Mouse (Mus musculus): Measurements from ENCODE around the gene Adgrb3. TPM values are rescaled to one million over a fixed set of nuclear protein-coding genes. Genes with fewer than 3 reads are reported as not detected.
"Not testable (repeated sequence)": the region's sequence is repeated elsewhere in the genome, so short reads cannot be mapped to it uniquely, and the experiment has no call there.

Adgrb3 gene
- total RNA-seq, 2 experiments from 2014 or later, result not detected

DNA sequence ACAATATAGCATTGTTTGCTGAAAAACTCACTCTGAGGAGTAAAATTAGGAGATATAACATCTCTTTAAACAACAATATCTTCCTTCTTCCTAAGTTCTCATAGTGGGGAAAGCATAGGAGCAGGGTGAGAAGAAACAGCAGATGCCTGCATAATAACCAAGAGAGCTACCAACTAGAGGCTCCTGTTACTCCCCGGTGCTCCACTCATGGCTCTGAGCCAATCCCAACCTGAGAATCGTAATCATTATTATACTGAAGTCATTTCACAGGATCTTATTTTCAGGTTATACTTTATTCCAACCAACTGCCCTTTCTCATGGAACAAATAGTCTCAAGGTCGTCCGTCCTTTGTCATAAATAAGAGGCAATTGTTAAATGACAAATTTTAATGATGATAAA lies 75.0 kb downstream of the Adgrb3 start:
- ATAC-seq (replicated peaks; ENCODE audit: poor library complexity, severe bottlenecking), result no peak

DNA sequence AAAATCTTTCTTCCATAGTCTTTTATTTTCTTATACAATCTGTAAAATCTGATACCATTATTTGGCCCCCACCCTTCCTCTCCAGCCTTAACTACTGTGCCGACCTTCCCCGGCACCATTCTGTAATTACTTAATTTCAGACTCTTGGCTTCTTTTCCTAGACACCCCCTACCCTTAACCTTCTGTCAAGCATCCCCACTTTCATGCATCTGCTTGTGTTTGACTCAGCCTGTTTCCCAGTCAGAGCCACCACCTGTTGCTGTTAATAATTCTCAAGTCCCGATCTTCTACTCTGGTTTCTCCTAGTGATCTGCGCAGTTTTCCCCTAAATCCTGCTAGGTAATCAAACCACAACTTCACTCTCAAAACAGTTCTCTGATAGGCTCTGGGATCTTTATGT lies 83.9 kb downstream of the Adgrb3 start:
- ATAC-seq (replicated peaks; ENCODE audit: poor library complexity, severe bottlenecking), result no peak

DNA sequence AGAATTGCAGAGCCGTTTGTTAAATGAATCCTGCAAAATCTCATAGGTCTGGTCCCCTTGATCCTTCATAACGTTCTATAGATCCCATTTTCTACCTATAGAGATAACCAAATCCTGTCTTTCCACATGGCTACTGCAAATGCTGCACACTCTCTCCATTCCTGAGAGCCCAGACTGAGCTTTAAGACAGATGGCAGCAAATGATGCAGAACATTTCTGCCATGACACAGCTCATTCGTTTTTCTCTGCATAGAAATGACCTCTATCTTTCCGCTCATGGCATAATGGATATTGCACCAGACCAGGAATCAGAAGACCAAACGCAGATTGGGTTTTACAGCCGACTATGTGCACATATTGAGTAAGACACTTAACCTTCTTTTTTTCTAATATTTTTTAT lies 84.8 kb downstream of the Adgrb3 start:
- no peak for ATAC-seq (replicated peaks; ENCODE audit: poor library complexity, severe bottlenecking)

DNA sequence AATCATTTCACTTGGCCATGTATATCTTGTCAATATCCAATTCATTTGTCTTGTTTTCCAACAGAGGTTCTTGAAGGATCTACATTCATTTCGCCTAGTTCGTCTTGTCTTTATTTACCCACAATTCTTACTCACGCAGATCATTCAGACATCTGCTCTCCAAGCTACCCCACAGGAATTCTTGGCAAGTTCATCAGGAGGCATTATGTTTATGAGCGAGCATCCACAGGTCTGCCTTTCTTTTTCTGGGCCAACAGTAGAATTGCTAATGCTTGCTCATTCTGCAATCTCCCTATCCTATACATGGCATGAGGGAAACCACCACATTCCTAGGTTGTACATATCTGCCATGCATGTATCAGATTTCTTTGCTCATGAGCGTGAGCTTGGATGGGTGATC lies 99.7 kb downstream of the Adgrb3 start:
- no peak for ATAC-seq (replicated peaks; ENCODE audit: poor library complexity, severe bottlenecking)

DNA sequence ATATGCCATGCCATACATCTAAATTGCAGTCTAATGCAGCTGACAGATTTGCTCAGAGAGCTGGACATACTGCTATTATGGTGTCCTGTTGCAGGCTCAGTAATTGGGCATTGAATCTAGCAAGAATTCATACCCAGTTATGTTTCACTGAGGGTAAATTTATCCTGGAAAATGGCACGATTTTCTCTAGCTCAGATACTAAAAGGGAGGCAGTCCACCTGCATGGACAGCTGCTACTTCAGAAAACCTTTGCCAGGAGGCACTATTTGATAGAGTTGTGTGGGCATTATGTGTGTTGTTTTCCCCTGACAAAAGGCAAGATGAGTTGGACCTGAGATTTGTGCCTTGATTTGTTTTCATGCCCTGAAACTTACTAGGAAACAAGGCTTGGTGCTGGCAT lies 118.0 kb downstream of the Adgrb3 start:
- ATAC-seq (replicated peaks; ENCODE audit: poor library complexity, severe bottlenecking), result no peak

DNA sequence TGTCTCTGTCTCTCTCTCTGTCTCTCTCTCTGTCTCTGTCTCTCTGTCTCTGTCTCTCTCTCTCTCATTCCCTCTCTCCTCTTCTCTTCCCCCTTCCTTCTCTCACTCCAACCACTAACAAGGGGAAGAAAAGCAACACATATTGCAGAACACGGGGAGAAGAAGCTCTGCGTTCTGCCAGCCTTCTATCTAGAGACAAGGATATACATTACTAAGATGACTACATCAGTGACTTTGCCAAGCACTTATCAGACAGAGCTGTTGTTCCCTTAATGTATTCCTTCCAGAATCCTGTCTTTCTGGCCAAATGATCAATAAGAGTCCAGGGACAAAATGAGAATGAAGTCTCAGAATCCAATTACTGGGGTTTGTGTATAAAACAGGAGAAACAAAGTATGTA lies 123.2 kb downstream of the Adgrb3 start:
- no peak for ATAC-seq (replicated peaks; ENCODE audit: poor library complexity, severe bottlenecking)

DNA sequence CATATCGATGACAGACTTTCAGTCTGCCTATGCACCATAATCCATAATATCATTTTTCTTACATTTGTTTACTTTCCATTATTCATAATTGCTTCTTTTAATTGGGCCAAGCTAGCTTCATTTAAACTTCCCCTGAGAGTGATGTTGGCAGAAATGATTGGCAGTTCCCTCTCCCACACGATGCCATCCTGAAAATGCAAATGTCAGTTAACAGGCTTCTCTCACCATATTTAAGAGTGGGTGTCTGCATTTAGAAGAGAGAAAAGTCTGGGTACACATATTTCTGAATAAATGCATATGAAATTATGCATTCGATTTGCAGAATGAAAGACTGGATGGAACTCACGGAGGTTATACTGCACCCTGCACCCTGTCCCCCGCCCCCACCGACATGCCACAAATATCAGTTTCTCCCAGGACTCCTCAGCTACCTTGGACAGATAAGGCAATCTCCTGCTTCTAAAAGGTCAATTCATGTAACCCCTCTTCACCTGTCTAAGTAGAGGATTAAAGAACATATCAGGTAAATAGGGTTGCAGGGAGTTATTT lies 130.7 kb downstream of the Adgrb3 start:
- no peak for ATAC-seq (replicated peaks; ENCODE audit: poor library complexity, severe bottlenecking)

DNA sequence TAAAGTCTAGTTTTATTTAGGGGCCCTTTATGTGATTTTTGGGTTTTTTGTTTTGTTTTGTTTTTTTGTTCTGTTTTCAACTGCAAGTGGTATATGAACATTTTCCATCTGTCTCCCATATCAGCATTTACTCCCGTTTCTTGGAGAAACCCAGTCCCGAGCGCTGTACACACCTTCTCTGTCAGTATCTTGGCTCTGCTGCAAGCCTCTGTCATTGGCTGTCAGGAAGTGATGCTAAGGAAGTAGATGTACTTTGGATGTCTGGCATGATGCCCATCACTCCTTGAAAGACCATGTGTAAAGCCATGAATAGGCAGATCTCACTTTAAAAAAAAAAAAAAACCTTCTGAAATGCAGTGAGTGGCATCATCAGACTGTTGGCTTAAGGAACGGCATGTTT lies 132.3 kb downstream of the Adgrb3 start:
- ATAC-seq (replicated peaks; ENCODE audit: poor library complexity, severe bottlenecking), result no peak

DNA sequence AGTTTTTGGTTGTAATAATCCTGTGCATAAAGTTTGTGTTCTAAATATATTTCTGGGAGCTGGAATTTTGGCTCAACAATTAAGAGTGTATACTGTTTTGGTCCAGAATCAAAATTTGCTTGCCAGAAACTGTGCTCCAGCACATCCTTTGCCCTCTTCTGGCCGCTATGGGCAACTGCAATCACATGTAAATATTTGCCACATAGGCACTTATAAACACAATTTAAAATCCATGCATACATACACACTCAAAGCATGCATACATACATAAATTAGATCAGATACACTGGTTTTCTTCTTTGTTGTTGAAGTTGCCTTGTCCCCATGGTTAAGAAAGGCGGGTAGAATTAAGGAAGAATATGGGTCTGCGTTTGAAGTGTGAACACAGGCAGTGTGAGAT lies 132.7 kb downstream of the Adgrb3 start:
- ATAC-seq (replicated peaks; ENCODE audit: poor library complexity, severe bottlenecking), result no peak

DNA sequence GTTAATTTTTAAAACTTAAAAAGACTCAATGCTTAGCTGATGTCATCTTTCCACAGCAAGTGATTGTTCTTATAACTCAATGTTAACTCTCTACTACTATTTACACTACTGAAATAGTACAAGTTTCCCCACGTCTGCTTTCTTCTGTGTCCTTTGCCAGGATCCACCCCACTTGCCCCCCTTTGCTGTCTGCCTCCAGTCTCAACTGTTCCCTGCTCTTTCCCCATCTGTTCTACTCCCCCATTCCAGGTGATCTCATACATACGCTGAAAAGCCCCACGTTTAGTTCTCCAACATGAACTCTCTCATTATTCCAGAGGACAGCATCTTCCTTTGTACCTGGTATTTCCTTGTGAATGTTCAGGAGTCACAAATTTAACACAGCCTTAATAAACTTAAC lies 147.4 kb downstream of the Adgrb3 start:
- no peak for ATAC-seq (replicated peaks; ENCODE audit: poor library complexity, severe bottlenecking)

DNA sequence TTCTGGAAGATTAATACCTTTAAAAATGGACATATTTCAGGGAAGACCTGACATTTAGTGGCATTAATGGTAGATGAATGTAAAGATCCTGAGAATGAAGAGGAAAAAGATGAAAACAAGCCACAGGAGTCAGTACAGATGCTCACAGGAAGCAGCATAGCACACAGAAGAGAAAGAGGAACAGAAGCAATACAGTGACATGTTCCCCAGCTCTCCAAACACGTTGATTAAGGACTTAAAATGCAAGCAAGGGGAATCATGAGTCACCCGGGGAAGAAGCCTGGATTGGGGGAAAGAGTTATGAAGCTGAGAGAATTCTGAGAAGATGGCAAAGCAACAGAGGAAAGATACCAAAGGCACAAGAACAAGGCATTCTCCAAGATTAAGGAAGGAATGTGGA lies 149.9 kb downstream of the Adgrb3 start:
- ATAC-seq (replicated peaks; ENCODE audit: poor library complexity, severe bottlenecking), result no peak

DNA sequence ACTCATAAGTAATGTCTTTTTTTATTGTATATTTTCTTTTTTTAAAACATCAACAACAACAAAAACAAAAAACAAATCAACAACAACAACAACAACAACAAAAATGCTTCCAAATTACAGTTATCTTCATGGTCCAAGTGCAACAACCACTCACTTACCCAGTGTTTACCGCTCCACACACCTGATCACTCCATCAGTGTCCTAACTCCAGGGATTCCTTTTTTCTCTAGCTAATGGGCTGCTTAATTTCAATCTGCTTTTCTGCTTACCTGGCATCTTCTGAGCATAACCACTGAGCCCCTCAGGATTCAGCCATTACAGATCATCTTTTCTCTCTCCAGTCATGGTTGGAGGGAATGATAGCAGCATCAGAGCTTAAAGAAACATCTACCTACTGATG lies 176.8 kb downstream of the Adgrb3 start:
- ATAC-seq (replicated peaks; ENCODE audit: poor library complexity, severe bottlenecking), result no peak

DNA sequence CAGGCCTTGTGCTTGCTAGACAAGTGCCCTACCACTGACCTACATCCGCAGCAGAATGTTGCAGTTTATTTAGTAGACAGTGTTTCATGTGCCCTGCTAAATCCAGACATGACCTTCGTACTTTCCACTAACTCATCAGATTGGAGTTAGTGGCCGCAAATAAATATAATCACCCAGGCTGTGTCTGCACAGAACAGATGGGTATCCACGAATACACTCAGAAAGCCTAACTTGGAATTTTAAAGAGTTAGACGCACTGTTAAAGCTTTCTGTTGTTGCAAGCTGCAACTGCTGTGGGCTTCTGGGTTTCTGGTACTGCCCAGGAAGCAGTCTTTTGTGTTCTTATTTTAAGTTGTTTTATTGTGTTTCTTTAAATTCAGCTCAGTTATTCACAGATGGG lies 185.3 kb downstream of the Adgrb3 start:
- no peak for ATAC-seq (replicated peaks; ENCODE audit: poor library complexity, severe bottlenecking)

DNA sequence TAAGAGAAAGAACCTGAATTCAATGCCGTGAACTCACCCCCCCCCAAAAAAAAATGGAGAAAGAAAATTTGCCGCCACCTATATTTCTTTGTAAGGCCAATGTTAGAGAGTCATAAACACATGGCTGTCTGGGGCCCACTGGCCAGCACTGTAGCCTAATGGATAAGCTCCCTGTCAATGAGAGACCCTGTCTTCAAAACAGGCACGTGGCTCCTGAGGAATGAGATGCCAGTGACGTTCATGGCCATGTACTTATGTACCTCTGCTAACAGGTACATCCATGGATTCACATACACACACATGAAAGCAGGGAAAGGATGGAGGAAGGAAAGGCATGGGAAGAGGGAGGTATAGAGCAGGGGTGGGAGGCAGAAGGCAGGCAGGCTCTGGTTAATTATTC lies 208.0 kb downstream of the Adgrb3 start:
- no peak for ATAC-seq (replicated peaks; ENCODE audit: poor library complexity, severe bottlenecking)

DNA sequence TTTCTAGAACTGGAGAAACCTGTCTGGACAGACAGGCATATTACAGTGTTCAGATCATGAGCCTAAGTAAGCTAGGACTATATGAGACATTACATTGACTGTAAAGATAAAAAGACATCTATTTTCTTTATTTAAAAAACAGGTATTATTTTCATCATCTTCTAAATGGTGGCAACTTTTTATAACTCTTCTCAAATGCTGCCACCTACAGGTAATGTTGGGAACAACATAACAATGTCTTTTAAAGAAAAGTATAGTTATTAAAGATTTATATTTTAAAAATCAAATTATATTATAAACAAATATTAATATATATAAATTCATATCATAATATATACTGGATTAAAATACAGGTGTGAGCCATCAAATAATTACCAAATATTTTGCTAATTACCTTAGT lies 212.6 kb downstream of the Adgrb3 start:
- ATAC-seq (replicated peaks; ENCODE audit: poor library complexity, severe bottlenecking), result no peak

DNA sequence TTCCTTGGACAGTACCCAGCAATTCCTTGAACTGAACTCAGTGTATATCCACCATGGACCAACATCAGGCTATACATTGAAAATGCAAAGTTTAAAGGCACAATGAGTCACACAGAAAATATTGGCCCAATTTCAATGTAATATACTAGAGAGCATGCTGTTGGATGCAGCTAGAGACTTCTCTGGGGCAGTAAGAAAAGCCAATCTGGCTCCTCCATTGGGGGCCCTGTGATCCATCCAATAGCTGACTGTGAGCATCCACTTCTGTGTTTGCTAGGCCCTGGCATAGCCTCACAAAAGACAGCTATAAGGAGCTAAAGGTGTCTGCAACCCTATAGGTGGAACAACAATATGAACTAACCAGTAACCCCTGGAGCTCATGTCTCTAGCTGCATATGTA lies 218.7 kb downstream of the Adgrb3 start:
- not testable (repeated sequence) for ATAC-seq (replicated peaks; ENCODE audit: poor library complexity, severe bottlenecking)

DNA sequence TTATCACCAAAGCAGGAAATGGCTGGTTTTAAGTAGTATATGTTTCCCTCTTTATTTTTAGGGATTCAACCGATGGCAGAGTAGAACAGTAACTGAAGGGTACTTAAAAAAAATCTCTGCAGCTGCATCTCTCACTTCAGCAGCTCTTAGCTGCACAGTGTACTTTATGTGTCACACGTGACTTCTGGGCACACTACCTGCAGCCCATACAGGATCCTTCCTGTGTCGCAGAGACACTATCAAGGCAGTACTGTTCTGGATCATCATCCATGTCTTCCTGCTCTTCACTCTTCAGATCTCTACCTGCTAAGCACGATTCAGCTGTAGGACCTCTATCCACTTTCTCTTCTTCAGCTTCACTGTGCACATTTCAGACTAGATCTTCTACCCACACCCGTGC lies 230.6 kb downstream of the Adgrb3 start:
- ATAC-seq (replicated peaks; ENCODE audit: poor library complexity, severe bottlenecking), result no peak

DNA sequence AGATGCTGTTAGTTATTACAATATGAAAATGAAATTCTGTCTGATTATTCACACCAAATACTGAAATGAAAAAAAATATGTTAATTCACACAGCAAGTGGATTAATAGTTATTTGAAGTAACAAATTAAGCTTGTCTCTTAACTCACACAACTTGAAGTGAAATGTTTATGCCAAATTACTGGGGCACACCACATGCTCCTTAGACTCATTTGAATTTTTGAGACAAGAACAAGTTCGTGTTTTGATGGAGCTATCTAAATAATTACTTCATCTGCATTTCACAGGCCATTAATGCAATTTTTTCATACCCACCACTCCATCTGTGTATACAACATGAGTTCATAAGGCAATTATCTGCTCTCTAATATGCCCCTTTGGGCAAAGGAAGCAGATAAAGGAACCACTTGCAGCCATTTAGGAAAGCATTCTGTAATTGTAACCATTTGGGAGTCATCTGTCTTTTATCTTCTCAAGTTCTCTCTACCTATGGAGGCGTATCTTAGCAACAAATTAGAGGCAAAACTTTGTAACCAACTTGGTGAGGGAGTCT lies 240.9 kb downstream of the Adgrb3 start:
- ATAC-seq (replicated peaks; ENCODE audit: poor library complexity, severe bottlenecking), result no peak

DNA sequence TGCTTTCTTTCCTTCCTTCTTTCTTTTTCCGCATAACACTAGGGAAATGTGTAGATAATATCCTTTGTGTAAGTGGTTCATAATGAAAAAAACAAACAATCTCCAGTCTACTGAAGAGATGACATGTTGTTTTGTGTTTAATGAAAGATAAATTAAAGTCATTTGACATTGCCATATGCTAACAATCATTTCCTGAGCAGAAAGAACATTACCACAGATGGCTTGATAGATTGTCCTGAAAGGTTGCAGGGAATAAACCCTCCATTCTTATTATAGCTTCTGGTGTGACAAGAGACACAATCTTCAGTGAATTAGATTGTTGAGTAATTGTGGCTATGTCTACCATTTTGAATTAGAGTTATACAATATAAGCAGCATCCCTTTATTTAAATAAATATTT lies 247.8 kb downstream of the Adgrb3 start:
- no peak for ATAC-seq (replicated peaks; ENCODE audit: poor library complexity, severe bottlenecking)

DNA sequence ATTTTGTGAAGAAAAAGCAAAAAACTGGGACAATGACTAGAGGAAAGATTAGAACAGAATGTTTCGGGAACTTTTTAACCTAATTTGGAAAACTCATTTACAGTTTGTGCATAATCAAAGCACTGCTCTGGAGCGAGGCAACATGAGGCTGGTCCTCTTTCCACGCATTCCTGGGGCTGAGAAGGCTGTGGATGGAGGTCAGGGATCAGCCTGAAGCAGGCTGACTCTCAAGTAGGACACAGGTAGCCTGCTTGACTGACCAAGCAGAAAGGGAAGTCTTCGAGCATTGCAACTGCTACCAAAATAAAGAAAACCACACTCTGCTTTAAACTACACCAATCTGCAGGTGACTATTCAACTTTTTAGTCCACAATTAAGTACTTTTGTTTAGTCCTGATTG lies 251.7 kb downstream of the Adgrb3 start:
- no peak for ATAC-seq (replicated peaks; ENCODE audit: poor library complexity, severe bottlenecking)

DNA sequence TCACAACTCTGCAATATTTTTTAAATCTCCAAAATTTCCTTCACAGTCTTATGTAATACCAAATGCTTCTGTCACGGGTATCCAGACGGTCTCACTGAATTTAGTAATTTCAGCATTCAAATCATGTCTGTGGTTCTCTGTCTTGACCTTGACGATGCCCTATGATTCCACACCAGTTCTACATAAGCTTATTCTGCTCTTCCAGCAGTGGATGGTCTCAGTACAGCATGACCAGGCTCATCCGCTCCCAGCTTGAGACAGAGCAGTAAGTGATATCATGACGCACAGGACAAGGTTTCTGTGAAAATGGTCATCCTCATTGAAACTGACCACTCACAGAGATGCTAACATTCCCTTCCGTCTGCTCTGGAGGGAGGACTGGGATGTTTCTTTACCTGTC lies 252.9 kb downstream of the Adgrb3 start:
- ATAC-seq (replicated peaks; ENCODE audit: poor library complexity, severe bottlenecking), result no peak

DNA sequence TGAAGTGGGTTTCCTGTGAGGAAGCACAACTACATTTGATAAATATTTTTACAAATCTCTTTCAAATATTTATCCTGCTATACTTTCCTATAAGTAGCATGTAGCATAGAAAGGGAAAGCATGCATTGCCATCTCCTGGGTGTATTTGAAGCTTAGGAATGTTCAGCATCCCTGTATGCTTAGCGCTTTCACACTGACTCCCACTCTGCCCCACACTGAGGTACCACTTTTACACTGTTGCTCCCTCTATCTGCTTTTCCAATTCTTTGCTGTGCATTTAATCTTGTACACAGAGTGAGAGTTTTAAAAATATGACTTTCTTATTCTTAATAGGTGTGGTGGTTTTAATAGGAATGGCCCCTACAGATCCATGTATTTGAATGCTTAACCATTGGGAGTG lies 261.4 kb downstream of the Adgrb3 start:
- ATAC-seq (replicated peaks; ENCODE audit: poor library complexity, severe bottlenecking), result no peak

DNA sequence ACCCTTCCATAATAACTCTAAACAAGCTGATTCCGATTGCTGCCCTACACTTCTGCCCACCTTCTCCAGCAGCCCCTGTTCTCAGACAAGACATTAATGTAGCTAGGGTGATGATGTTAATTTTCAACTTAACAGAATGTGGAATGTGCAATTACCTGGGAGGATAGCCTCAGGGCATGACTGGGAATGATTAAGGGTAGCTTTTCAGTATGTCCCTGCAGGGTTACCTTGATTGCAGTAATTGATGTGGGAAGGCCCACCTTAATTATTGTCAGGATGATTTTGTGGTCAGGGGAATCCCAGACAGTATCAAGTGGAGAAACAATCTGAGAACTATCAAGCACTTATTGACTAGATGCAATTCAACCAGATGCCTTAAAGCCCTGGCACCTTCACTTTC lies 283.4 kb downstream of the Adgrb3 start:
- no peak for ATAC-seq (replicated peaks; ENCODE audit: poor library complexity, severe bottlenecking)
